Mouse (Mus musculus) heart, postnatal 0 days (tissue): ENCODE data around the gene Ago1.

Experiments used
- CTCF ChIP-seq: IDR thresholded peaks from 2 replicates; pipeline ENCODE4 v1.5.1; 2016; ENCODE audit warnings: antibody characterized with exemption, control low read depth, low read depth
- EP300 ChIP-seq: IDR thresholded peaks from 2 replicates; pipeline ENCODE4 v1.6.1; 2016; ENCODE audit warnings: antibody characterized with exemption, low read depth

DNA sequence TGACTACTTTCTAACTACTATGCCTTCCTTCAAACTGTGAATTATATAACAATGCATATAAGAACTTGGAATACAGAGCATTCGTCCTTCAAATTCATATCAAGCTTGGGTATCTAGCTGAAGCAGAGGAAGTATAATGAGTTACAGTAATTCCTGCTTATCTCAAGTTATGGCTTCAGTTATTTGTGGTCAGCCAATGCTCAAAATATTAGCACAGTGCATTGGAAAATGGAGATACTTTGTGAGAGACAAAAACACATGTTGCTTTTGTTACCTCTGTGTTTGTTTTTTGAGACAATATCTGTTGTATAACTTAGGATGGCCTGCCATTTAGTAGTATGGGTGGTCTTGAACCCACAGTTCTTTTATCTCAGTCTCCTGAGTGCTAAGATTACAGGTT, 30.2 kb upstream of the Ago1 start:
- TF ChIP-seq CTCF: no peak
- no peak for TF ChIP-seq EP300
